Mouse (Mus musculus): ENCODE data around the gene Tbc1d22a. TPM values are rescaled to one million over a fixed set of nuclear protein-coding genes. Genes with fewer than 3 reads are reported as not detected.

Tbc1d22a gene
- polyA plus RNA-seq, 1 experiment from 2014 or later: 10.8 TPM

DNA sequence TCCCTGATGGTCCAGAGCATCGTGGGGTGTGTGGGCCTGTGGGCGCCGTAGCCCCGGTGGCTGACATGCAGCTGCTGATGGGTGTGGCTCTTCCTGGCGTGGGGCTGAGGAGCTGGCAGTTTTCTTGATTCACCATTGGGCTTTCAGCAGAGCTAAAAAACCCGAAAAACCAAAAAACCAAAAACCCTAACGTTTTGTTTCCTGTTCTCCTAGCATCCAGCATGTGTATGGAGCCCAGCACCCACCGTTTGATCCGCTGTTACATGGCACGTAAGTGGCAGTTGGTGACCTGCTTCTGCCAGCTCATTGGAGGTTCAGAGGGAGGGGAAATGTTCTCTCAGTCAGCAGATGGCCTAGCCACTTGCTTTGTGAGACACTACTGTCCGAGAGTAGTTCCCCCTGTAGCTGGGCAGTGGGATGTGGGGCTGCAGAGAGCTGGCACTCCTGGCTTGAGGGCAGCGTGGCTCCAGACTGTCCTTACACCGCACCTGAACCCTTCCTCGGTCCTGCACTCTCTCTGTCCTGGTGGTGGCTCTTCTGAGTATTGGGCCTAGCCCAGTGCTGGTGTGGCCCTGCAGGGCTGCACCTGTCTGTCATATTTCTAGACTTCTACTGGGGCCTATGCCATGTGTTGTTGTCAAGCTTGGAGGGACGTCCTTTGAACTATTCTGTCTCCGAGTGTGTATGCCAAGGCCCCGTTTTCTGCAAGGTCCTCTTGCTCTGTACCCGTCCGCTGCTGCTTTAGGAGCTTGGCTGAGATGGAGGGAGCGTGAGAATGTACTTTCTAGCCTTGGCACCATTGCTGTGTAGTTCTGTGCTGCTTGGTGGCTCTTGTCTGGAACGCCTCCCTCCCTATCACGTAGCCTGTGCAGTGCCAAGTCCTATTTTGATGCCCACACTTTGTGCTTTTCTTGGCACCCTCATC, 20.5 kb downstream of the Tbc1d22a start:
- Histone ChIP-seq H3K9me3 (no peaks in the 10 kb centered on the region), H3K27me3 (ENCODE audit: poor library complexity, severe bottlenecking) (no peaks in the 10 kb centered on the region), H3K4me3 (no peak overlapping the region), H3K36me3 (replicated peaks) (peaks cover 3% of the 10 kb centered on the region; the same call in 1 of the 2 replicates), H3K4me1 (no peaks in the 10 kb centered on the region), H3K27ac (no peak overlapping the region)
- no peak for DNase-seq (ENCODE audit: extremely low spot score, low spot score)
- WGBS: 88% methylated on average over 22 of the region's 22 CpGs

- no peaks in the 10 kb centered on the region for H3K27me3 ChIP-seq (ENCODE audit: poor library complexity, severe bottlenecking)
- H3K4me1 ChIP-seq: no peaks in the 10 kb centered on the region
- no peaks in the 10 kb centered on the region for H3K9me3 ChIP-seq
- H3K36me3 ChIP-seq (replicated peaks): peaks cover 3% of the 10 kb centered on the region; the same call in 1 of the 2 replicates
- H3K27ac ChIP-seq: no peak overlapping the region
- 49% methylated on average over 4 of the region's 4 CpGs for WGBS
- peak; percentile 40 for DNase-seq (ENCODE audit: extremely low spot score, low spot score)
- H3K4me3 ChIP-seq: no peak overlapping the region
Observed at GRCm38 (mm10) chr15:86236252-86236651, 22.0 kb downstream of the Tbc1d22a start.

GRCm38 (mm10) chr15:86238076-86238475, 23.8 kb downstream of the Tbc1d22a start:
- no peaks in the 10 kb centered on the region for H3K9me3 ChIP-seq
- DNase-seq (ENCODE audit: extremely low spot score, low spot score): no peak
- H3K36me3 ChIP-seq (replicated peaks): peaks cover 3% of the 10 kb centered on the region; the same call in 1 of the 2 replicates
- no peak overlapping the region for H3K4me3 ChIP-seq
- no peaks in the 10 kb centered on the region for H3K27me3 ChIP-seq (ENCODE audit: poor library complexity, severe bottlenecking)
- no peak overlapping the region for H3K27ac ChIP-seq
- H3K4me1 ChIP-seq: 0 out of 2 replicates have a peak, but pooled peaks cover 4% of the 10 kb centered on the region
- 90% methylated on average over 3 of the region's 3 CpGs for WGBS

DNA sequence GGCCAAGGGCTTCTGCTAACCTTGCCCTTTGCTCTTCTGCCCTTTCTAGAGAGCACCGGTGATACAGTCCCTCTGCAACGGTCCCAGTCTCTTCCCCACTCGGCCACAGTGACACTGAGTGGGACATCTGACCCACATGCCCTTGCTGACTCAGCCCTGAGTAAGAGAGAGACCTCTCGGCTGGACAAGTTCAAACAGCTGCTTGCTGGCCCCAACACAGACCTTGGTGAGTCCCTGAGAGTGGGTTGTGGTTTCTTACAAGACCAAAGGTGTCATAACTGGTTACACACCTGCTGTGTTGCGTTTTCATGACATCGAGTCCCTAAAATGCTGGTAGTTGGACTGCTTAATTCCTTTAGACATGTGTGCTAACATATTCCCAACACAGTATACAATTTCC, 24.8 kb downstream of the Tbc1d22a start:
- Histone ChIP-seq H3K27me3 (ENCODE audit: poor library complexity, severe bottlenecking) (no peaks in the 10 kb centered on the region), H3K4me1 (0 out of 2 replicates have a peak, but pooled peaks cover 4% of the 10 kb centered on the region), H3K4me3 (no peak overlapping the region), H3K27ac (no peak overlapping the region), H3K36me3 (replicated peaks) (peaks cover 3% of the 10 kb centered on the region; the same call in 1 of the 2 replicates), H3K9me3 (no peaks in the 10 kb centered on the region)
- 88% methylated on average over 6 of the region's 6 CpGs for WGBS
- no peak for DNase-seq (ENCODE audit: extremely low spot score, low spot score)

- Histone ChIP-seq H3K27ac (no peak overlapping the region), H3K9me3 (no peaks in the 10 kb centered on the region), H3K36me3 (replicated peaks) (peaks cover 3% of the 10 kb centered on the region; the same call in 1 of the 2 replicates), H3K4me1 (0 out of 2 replicates have a peak, but pooled peaks cover 4% of the 10 kb centered on the region), H3K4me3 (no peak overlapping the region), H3K27me3 (ENCODE audit: poor library complexity, severe bottlenecking) (no peaks in the 10 kb centered on the region)
- 30% methylated on average over 10 of the region's 10 CpGs for WGBS
- DNase-seq (ENCODE audit: extremely low spot score, low spot score): peak; percentile 63
Observed at GRCm38 (mm10) chr15:86239801-86240200, 25.5 kb downstream of the Tbc1d22a start.

DNA sequence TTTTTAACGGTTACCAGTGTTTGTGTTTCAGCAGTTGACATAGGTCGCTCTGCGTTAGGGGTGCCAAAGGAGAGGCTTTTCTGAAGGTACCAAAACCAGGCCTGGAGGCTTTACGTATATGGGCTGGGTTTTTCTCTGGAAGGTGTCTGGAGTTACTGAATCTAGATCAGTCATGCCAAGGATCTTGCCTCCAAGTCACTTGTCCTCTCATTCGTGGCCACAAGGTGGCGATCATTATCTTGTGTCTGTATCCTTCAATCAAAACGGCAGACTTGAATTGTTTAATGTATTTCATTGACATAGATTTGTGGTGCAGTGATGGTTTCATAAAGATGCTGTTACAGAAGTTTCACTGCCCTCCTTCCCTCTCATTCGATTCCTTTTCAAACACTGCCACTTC, 29.4 kb downstream of the Tbc1d22a start:
- WGBS: 46% methylated on average over 8 of the region's 8 CpGs
- Histone ChIP-seq H3K4me3 (no peak overlapping the region), H3K9me3 (no peaks in the 10 kb centered on the region), H3K27me3 (ENCODE audit: poor library complexity, severe bottlenecking) (no peaks in the 10 kb centered on the region), H3K4me1 (0 out of 2 replicates have a peak, but pooled peaks cover 4% of the 10 kb centered on the region), H3K27ac (no peak overlapping the region), H3K36me3 (replicated peaks) (peaks cover 4% of the 10 kb centered on the region; the same call in 1 of the 2 replicates)
- DNase-seq (ENCODE audit: extremely low spot score, low spot score): peak; percentile 53

GRCm38 (mm10) chr15:86244380-86244779, 30.1 kb downstream of the Tbc1d22a start:
- H3K27ac ChIP-seq: no peak overlapping the region

DNA sequence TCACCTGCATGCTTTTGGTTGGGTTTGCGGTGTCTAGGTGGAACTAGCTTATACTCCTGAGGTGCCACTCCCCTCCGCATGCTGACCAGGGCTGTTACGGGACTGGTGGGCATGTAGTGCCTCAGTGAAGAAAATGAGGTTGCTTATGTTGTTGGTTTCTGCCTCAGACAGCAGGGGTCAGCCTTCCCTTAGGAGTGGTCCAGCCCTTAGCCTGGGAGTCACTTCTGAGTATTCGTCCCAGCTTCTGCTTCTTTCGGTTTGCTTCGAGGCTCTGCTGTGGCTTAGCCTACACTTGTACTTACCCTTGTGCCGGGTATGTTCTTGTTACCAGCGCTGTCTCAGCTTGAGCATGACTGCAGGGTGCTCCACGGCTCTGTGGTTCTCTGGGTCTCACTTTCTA, 36.0 kb downstream of the Tbc1d22a start:
- H3K4me1 ChIP-seq: peaks cover 15% of the 10 kb centered on the region
- peaks cover 4% of the 10 kb centered on the region; the same call in 1 of the 2 replicates for H3K36me3 ChIP-seq (replicated peaks)
- H3K4me3 ChIP-seq: no peak overlapping the region
- peak; percentile 33 for DNase-seq (ENCODE audit: extremely low spot score, low spot score)
- H3K27ac ChIP-seq: no peak overlapping the region
- 76% methylated on average over 9 of the region's 9 CpGs for WGBS
- H3K27me3 ChIP-seq (ENCODE audit: poor library complexity, severe bottlenecking): peaks cover 35% of the 10 kb centered on the region
- no peaks in the 10 kb centered on the region for H3K9me3 ChIP-seq

More at GRCm38 (mm10) chr15:86244380-86244779, 30.1 kb downstream of the Tbc1d22a start:
- no peak for DNase-seq (ENCODE audit: extremely low spot score, low spot score)
- 83% methylated on average over 2 of the region's 2 CpGs for WGBS
- H3K9me3 ChIP-seq: no peaks in the 10 kb centered on the region
- H3K27me3 ChIP-seq (ENCODE audit: poor library complexity, severe bottlenecking): no peaks in the 10 kb centered on the region
- peaks cover 4% of the 10 kb centered on the region; the same call in 1 of the 2 replicates for H3K36me3 ChIP-seq (replicated peaks)
- H3K4me3 ChIP-seq: no peak overlapping the region
- H3K4me1 ChIP-seq: 0 out of 2 replicates have a peak, but pooled peaks cover 4% of the 10 kb centered on the region

DNA sequence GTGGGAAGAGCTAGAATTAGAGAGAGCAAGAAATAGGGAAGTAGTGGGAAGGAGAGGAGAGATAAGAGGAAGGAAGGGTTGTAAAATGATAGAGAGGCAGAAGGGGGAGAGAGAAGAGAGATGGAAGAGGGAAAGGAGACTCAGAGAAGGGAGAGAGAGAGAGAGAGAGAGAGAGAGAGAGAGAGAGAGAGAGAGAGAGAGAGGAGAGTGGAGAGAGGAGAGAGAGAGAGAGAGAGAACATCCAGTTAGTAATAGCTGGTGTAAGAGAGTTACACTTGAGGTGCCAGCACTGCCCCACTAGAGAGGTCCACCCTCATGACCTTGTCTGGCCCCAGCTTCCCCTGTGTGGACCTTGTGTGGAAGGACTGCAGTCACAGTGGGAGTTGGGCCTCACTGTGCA, 37.9 kb downstream of the Tbc1d22a start:
- peaks cover 47% of the 10 kb centered on the region for H3K27me3 ChIP-seq (ENCODE audit: poor library complexity, severe bottlenecking)
- H3K9me3 ChIP-seq: no peaks in the 10 kb centered on the region
- H3K4me3 ChIP-seq: no peak overlapping the region
- DNase-seq (ENCODE audit: extremely low spot score, low spot score): no peak
- H3K36me3 ChIP-seq (replicated peaks): no peaks in the 10 kb centered on the region
- H3K4me1 ChIP-seq: peaks cover 25% of the 10 kb centered on the region
- no peak overlapping the region for H3K27ac ChIP-seq

- Histone ChIP-seq H3K27ac (no peak overlapping the region), H3K36me3 (replicated peaks) (no peaks in the 10 kb centered on the region), H3K4me3 (no peak overlapping the region), H3K4me1 (peaks cover 28% of the 10 kb centered on the region), H3K27me3 (ENCODE audit: poor library complexity, severe bottlenecking) (peaks cover 51% of the 10 kb centered on the region), H3K9me3 (no peaks in the 10 kb centered on the region)
- no peak for DNase-seq (ENCODE audit: extremely low spot score, low spot score)
- 59% methylated on average over 4 of the region's 4 CpGs for WGBS
Observed at GRCm38 (mm10) chr15:86252684-86253083, 38.4 kb downstream of the Tbc1d22a start.

DNA sequence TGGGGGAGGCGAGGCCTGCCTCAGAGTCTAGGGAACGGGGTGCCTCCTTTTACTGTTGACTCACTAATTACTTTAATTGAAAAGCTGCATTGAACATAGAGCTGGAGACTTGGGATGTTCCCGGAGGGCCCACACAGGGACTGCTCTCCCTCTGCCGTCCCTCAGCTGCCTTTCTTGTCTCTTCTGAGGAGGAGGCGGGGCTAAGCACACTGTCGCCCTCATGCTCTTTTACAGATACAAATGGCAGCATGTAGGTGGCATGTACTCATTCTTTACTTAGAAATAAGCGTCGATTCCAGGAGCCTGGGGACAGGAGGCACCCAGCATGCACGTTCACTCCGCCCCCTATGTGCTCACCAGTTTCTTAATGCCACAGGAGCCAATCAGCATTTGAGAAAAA, 39.2 kb downstream of the Tbc1d22a start:
- no peak overlapping the region for H3K27ac ChIP-seq
- H3K4me3 ChIP-seq: no peak overlapping the region
- no peaks in the 10 kb centered on the region for H3K36me3 ChIP-seq (replicated peaks)
- peaks cover 51% of the 10 kb centered on the region for H3K27me3 ChIP-seq (ENCODE audit: poor library complexity, severe bottlenecking)
- 36% methylated on average over 10 of the region's 10 CpGs for WGBS
- no peak for DNase-seq (ENCODE audit: extremely low spot score, low spot score)
- H3K4me1 ChIP-seq: peaks cover 35% of the 10 kb centered on the region
- no peaks in the 10 kb centered on the region for H3K9me3 ChIP-seq

GRCm38 (mm10) chr15:86256201-86256600, 41.9 kb downstream of the Tbc1d22a start:
- peaks cover 45% of the 10 kb centered on the region for H3K27me3 ChIP-seq (ENCODE audit: poor library complexity, severe bottlenecking)
- H3K4me3 ChIP-seq: no peak overlapping the region
- 79% methylated on average over 5 of the region's 5 CpGs for WGBS
- H3K9me3 ChIP-seq: no peaks in the 10 kb centered on the region
- DNase-seq (ENCODE audit: extremely low spot score, low spot score): no peak
- peaks cover 46% of the 10 kb centered on the region for H3K4me1 ChIP-seq
- H3K27ac ChIP-seq: no peak overlapping the region
- H3K36me3 ChIP-seq (replicated peaks): no peaks in the 10 kb centered on the region

DNA sequence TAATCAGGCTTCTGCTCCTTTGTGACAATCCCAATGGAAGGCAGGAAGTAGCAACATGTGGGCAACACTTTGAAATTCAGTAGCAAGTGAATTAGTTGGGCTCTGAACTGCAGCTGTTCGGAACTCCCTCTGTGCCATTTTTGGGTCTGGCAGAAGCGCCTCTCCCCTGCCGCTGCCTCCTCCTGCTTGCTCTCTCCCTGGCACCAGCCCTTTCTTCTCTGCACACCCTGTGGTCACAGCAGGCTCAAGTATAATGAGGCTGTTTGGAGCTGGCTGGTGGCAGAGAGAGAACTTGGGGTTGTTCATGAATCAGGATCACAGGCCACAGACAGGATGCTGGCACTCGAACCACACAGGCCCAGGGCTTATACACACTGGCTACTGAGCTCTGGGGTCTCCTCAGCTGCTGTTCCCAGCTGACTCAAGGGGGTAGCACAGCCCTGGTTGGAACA, 42.5 kb downstream of the Tbc1d22a start:
- no peak for DNase-seq (ENCODE audit: extremely low spot score, low spot score)
- 59% methylated on average over 4 of the region's 4 CpGs for WGBS

More for the DNA sequence above, 42.5 kb downstream of the Tbc1d22a start:
- Histone ChIP-seq H3K36me3 (replicated peaks) (no peaks in the 10 kb centered on the region), H3K4me3 (no peak overlapping the region), H3K4me1 (peaks cover 46% of the 10 kb centered on the region), H3K9me3 (no peaks in the 10 kb centered on the region), H3K27me3 (ENCODE audit: poor library complexity, severe bottlenecking) (peaks cover 39% of the 10 kb centered on the region), H3K27ac (peak overlapping the region; percentile 31; the same call in 1 of the 2 replicates)

Data from forebrain, embryonic 10.5 days (tissue).